Mouse (Mus musculus) left cerebral cortex, adult 2 months (tissue): ENCODE results near the gene Gm3646. TPM values are rescaled to one million over a fixed set of nuclear protein-coding genes. Genes with fewer than 3 reads are reported as not detected.

Experiments
- DNase-seq, 2 experiments: peaks; one replicate each; pipeline ENCODE4 v3.0.0; 2021 to 2022; ENCODE audit warnings: low spot score in 2 of 2, mixed read lengths in 1 of 2; ENCODE audit errors: extremely low spot score in 1 of 2
- H3K27ac ChIP-seq: fragments of 200-600 bp; 2 replicates; pipeline ENCODE4 v1.8.1; 2022
- H3K4me3 ChIP-seq: fragments of 200-600 bp; 2 replicates; pipeline ENCODE4 v1.8.1; 2022
- CTCF ChIP-seq: fragments of 200-600 bp; IDR thresholded peaks from 2 replicates; pipeline ENCODE4 v1.8.1; 2022; ENCODE audit warnings: antibody characterized with exemption, mild to moderate bottlenecking, moderate library complexity
- intact Hi-C: fragments of 180-260 bp; cut with DNase I; formaldehyde crosslinking; loops from one replicate; pipeline ENCODE4 v1.15.1; 2025
- total RNA-seq, 2 experiments: library from RNA; stranded (reverse); gene quantifications; 2 replicates each; pipeline ENCODE4 v1.2.3; 2021

The Gm3646 gene
- total RNA-seq, 2 experiments from 2014 or later, result not detected

DNA sequence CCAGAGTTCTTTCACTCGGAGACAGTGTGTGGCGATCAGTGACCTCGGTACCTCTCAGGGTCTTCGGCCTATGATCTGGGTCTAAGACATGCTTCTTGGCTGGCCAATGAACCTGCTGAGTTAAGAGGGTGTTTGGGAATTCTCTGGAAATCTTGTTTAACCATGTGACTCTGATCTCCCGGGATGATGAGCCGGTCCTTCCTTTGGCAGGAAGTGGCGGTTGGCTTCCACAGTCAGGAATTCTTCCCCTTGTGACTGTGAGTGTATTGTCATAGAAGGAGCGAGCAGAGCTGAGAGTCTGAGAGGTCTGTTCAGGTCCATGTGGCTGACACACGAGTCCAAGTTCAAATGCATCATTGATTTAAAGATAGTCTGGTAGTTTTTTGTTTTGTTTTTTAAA, 46.9 kb downstream of the Gm3646 start:
- no peak overlapping the region for H3K27ac ChIP-seq
- no peak overlapping the region for H3K4me3 ChIP-seq
- TF ChIP-seq CTCF, result no peak
- intact Hi-C loops, result no loop called here
- DNase-seq, result no peak

DNA sequence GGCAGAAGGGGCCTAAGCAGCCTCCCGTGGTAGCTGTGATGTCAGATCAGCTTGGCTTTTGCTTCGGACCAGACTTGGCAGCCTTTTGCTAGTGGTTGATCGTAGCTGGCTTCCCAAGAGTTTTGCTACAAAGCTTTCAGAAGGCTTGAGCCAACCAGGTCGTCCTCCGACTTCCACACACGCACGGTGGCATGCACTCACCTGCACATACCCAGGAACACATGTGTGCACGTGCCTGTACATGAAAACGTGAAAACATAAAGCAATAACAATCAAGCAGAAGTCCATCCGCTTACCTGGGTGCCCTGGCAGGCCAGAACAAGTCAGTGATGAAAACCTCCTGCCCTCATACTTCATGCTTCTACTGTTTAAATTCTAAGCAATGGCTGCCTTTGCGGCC, 48.2 kb downstream of the Gm3646 start:
- no peak overlapping the region for H3K4me3 ChIP-seq
- no peak overlapping the region for H3K27ac ChIP-seq
- intact Hi-C loops, result no loop called here
- DNase-seq, result no peak
- no peak for TF ChIP-seq CTCF

DNA sequence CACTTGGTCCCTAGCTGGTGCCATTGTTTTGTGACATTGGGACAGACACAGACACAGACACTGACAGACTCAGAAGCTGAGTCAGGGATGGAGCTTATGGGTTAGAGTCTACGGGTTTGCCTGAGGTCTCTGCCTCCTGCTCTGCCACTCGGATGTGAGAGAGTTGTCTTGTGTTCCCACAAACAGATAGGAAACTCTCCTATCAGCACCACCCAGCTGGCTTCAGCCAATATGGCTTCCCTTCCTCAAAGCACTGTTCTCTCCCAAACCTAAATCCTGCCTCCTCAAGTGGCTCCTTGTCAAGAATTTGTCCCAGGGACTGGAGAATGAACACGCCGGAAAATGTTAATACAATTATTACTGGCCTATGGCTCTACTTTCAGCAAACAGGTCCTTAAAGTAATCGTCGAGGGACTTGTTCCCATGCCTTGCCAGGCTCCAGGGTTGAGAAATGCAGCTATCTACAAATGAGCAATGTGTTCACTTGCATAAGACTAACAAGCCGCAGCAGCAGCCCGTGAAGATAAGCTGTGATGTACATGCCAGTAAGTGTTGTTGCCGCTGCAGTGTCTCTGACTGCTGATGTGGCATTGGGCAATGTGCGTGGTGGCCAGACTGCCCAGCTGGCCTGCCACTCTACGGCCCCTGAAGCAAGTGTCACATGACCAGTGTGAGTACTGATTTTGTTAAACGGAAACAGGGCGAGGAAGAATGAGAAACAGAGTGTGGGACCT, 50.7 kb downstream of the Gm3646 start:
- no peak for TF ChIP-seq CTCF
- no peak for DNase-seq
- intact Hi-C loops, result no loop called here
- Histone ChIP-seq H3K27ac (no peak overlapping the region), H3K4me3 (no peak overlapping the region)

Other genes starting within 250 kb of the Gm3646 start
- gene Rnf149, start 227.9 kb downstream of the Gm3646 start, total RNA-seq, result 10 to 100 TPM; 30.8 to 30.9 TPM
- 10 to 100 TPM; 81.1 to 90.6 TPM for gene Creg2, start 153.9 kb downstream of the Gm3646 start, total RNA-seq
- gene Rfx8, start 84.3 kb downstream of the Gm3646 start, total RNA-seq, result under 1 TPM in 1 of 2 experiments, not detected in 1; 0.34 TPM
- gene Map4k4, start 95.6 kb upstream of the Gm3646 start, total RNA-seq, result 100 to 1,000 TPM in 1 of 2 experiments, 10 to 100 TPM in 1; 98.8 to 114 TPM